Mouse (Mus musculus) midbrain, postnatal 0 days (tissue): ENCODE results near the gene Gnl1. TPM values are rescaled to one million over a fixed set of nuclear protein-coding genes. Genes with fewer than 3 reads are reported as not detected.
A peak's percentile ranks its signal among the peaks of the same experiment; 100 is the strongest.
"Not testable (repeated sequence)": the region's sequence is repeated elsewhere in the genome, so short reads cannot be mapped to it uniquely, and the experiment has no call there.

ENCODE experiments used
- ATAC-seq: fragments of 200-750 bp; cut with Nextera tagmentation; 2 replicates; pipeline ENCODE4 v1.8.0; 2017; ENCODE audit warnings: moderate number of reproducible peaks, mild to moderate bottlenecking, moderate TSS enrichment, moderate library complexity; ENCODE audit not compliant: low FRiP score
- DNase-seq: peaks from one replicate; pipeline ENCODE4 v3.0.0-alpha.2; 2015; ENCODE audit warnings: low spot score
- H3K27ac ChIP-seq: fragments of 300-500 bp; sonication (generic); 2 replicates; pipeline ENCODE4 v1.5.1; 2014; ENCODE audit warnings: low read depth, mild to moderate bottlenecking, low read length, mixed read lengths
- H3K27me3 ChIP-seq: fragments of 300-500 bp; sonication (generic); 2 replicates; pipeline ENCODE4 v1.6.1; 2014; ENCODE audit warnings: low read length, control low read depth, mixed read lengths; ENCODE audit not compliant: insufficient read depth
- H3K36me3 ChIP-seq: fragments of 300-500 bp; sonication (generic); 2 replicates; pipeline ENCODE4 v1.6.1; 2014; ENCODE audit warnings: low read length, control low read depth, mixed read lengths; ENCODE audit not compliant: insufficient read depth
- H3K4me1 ChIP-seq: fragments of 300-500 bp; sonication (generic); 2 replicates; pipeline ENCODE4 v1.6.1; 2014; ENCODE audit warnings: mild to moderate bottlenecking, control low read depth, antibody characterized with exemption, low read length, mixed read lengths; ENCODE audit not compliant: insufficient read depth
- H3K4me2 ChIP-seq: fragments of 300-500 bp; sonication (generic); 2 replicates; pipeline ENCODE4 v1.6.1; 2014; ENCODE audit warnings: low read depth, mild to moderate bottlenecking, low read length, mixed read lengths; ENCODE audit not compliant: poor library complexity, severe bottlenecking
- H3K4me3 ChIP-seq: fragments of 300-500 bp; sonication (generic); 2 replicates; pipeline ENCODE4 v1.5.1; 2014; ENCODE audit warnings: low read depth, mild to moderate bottlenecking, low read length, moderate library complexity
- H3K9ac ChIP-seq: fragments of 300-500 bp; sonication (generic); replicated peaks from 2 replicates; pipeline ENCODE4 v1.6.1; 2014; ENCODE audit warnings: mild to moderate bottlenecking, low read length, moderate library complexity, mixed read lengths; ENCODE audit not compliant: poor library complexity, severe bottlenecking
- H3K9me3 ChIP-seq: fragments of 300-500 bp; sonication (generic); 2 replicates; pipeline ENCODE4 v1.6.1; 2016; ENCODE audit warnings: low read length, control low read depth
- CTCF ChIP-seq: IDR thresholded peaks from 2 replicates; pipeline ENCODE4 v1.5.1; 2016; ENCODE audit warnings: antibody characterized with exemption, mild to moderate bottlenecking
- WGBS: fragments of 180-500 bp; shearing (Covaris S2); extraction: QIAGEN DNeasy Blood & Tissue Kit; methylation state at CpG from one replicate; pipeline ENCODE4 v1.1.7; 2014; 5-methylcytosine and 5-hydroxymethylcytosine counted together
- polyA plus RNA-seq: library from polyadenylated mRNA; unstranded; fragments of >200 nt; fragmentation: Nextera tagmentation; extraction: Ambion mirVana; gene quantifications from 2 replicates; pipeline ENCODE4 v1.2.1, GENCODE M21; 2015
- total RNA-seq: library from RNA; depleted of rRNA; stranded (reverse); fragments of >200 nt; gene quantifications from 2 replicates; pipeline ENCODE4 v1.2.3, GENCODE M21; 2014

Gnl1 gene
- total and polyA plus RNA-seq, 2 experiments from 2014 or later = 80.8 to 117 TPM

- H3K4me3 ChIP-seq = no peak overlapping the region
- DNase-seq (no peak), ATAC-seq (no peak)
- no peak overlapping the region for H3K4me2 ChIP-seq
- no peaks in the 10 kb centered on the region for H3K4me1 ChIP-seq
- H3K36me3 ChIP-seq = no peaks in the 10 kb centered on the region
- no peak overlapping the region for H3K9ac ChIP-seq
- TF ChIP-seq CTCF = no peak
- H3K9me3 ChIP-seq = no peaks in the 10 kb centered on the region
- no peaks in the 10 kb centered on the region for H3K27me3 ChIP-seq
- 67% methylated on average over 9 of the region's 9 CpGs for WGBS
- no peak overlapping the region for H3K27ac ChIP-seq
Measured at GRCm38 (mm10) chr17:36023710-36024654, 44.3 kb downstream of the Gnl1 start.

GRCm38 (mm10) chr17:36025197-36025596, 45.5 kb downstream of the Gnl1 start:
- no peak for ATAC-seq
- Histone ChIP-seq H3K27ac (no peak overlapping the region), H3K4me2 (no peak overlapping the region), H3K27me3 (no peaks in the 10 kb centered on the region), H3K9me3 (no peaks in the 10 kb centered on the region), H3K36me3 (no peaks in the 10 kb centered on the region), H3K4me3 (no peak overlapping the region), H3K9ac (no peak overlapping the region), H3K4me1 (no peaks in the 10 kb centered on the region)
- WGBS = 54% methylated on average over 5 of the region's 5 CpGs
- DNase-seq = no peak
- TF ChIP-seq CTCF = no peak

DNA sequence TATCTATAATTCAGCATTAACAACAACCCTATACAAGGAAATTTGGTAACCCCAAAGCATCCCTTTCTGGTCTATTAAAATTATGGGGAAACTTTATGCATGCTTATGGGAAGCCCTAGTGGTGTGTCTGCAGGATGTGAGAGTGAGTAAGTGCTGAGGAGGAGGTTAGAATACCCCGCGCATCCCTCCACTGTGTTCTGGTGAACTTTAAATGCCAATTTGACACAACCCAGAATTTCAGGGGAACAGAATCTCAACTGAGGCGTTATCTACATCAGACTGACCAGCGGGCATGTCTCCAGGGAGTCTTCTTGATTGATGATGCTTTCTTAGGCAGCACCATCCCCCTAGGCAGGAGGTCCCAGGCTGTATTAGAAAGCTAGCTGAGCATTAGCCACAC, 46.2 kb downstream of the Gnl1 start:
- no peak for DNase-seq
- Histone ChIP-seq H3K36me3 (no peaks in the 10 kb centered on the region), H3K4me2 (no peak overlapping the region), H3K27ac (no peak overlapping the region), H3K4me3 (no peak overlapping the region), H3K9me3 (no peaks in the 10 kb centered on the region), H3K9ac (no peak overlapping the region), H3K27me3 (no peaks in the 10 kb centered on the region), H3K4me1 (no peaks in the 10 kb centered on the region)
- TF ChIP-seq CTCF = no peak
- WGBS = 83% methylated on average over 4 of the region's 4 CpGs
- no peak for ATAC-seq

GRCm38 (mm10) chr17:36027663-36028062, 48.0 kb downstream of the Gnl1 start:
- Histone ChIP-seq H3K9ac (no peak overlapping the region), H3K4me1 (no peaks in the 10 kb centered on the region), H3K27ac (no peak overlapping the region), H3K4me2 (no peak overlapping the region), H3K9me3 (no peaks in the 10 kb centered on the region), H3K36me3 (no peaks in the 10 kb centered on the region), H3K4me3 (no peak overlapping the region), H3K27me3 (no peaks in the 10 kb centered on the region)
- ATAC-seq = no peak
- no peak for TF ChIP-seq CTCF
- DNase-seq = no peak
- 94% methylated on average over 4 of the region's 4 CpGs for WGBS

- TF ChIP-seq CTCF = no peak
- Histone ChIP-seq H3K9me3 (no peaks in the 10 kb centered on the region), H3K27ac (no peak overlapping the region), H3K4me1 (no peaks in the 10 kb centered on the region), H3K4me2 (no peak overlapping the region), H3K36me3 (no peaks in the 10 kb centered on the region), H3K27me3 (no peaks in the 10 kb centered on the region), H3K4me3 (no peak overlapping the region), H3K9ac (no peak overlapping the region)
- ATAC-seq (no peak), DNase-seq (no peak)
- WGBS = 56% methylated on average over 7 of the region's 7 CpGs
Measured at GRCm38 (mm10) chr17:36028879-36029619, 49.4 kb downstream of the Gnl1 start.

- H3K9ac ChIP-seq, H3K36me3 ChIP-seq, H3K4me1 ChIP-seq, DNase-seq, H3K27me3 ChIP-seq, H3K4me2 ChIP-seq, H3K9me3 ChIP-seq, H3K27ac ChIP-seq, ATAC-seq, H3K4me3 ChIP-seq: not testable (repeated sequence)
- 77% methylated on average over 2 of the region's 4 CpGs for WGBS
Measured at GRCm38 (mm10) chr17:36030046-36030702, 50.5 kb downstream of the Gnl1 start.

DNA sequence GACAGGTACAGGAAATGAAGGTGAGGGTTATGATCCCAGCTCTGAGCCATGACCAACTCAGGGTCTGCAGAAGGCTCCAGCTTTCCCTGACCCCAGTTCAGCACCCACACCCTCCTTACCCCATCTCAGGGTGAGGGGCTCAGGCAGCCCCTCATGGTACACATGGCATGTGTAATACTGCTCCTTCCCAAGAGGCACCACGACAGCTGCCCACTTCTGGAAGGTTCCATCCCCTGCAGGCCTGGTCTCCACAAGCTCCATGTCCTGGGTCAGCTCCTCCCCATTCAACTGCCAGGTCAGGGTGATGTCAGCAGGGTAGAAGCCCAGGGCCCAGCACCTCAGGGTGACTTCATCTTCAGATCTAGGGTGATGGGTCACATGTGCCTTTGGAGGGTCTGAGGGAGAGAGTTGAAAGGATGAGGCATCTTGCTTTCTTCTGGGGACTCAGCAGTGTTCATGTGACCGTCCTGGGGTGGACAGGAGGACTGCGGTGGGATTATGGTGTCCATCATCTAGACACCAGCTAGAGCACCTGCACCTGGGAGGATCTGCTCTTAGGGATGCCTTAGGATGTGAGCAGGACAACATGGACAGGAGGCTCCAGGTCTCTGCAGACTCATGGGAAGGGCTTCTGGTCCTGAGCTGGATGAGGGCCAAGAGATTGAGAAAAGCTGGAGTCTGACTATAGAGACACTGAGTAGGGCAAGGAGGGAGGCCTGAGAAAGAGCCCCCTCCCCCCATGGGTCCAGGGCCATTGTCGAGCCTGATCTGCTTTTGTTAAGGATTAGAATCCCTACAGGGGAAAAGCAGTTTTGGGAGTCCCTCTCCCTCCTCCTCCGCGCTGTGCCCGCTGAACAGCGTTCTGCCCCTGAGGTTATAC, 51.3 kb downstream of the Gnl1 start:
- H3K36me3 ChIP-seq, H3K9me3 ChIP-seq, H3K4me1 ChIP-seq, H3K27ac ChIP-seq, H3K27me3 ChIP-seq, DNase-seq: not testable (repeated sequence)
- 0 out of 2 replicates have a peak overlapping the region, but pooled peaks have one; percentile 19 for H3K9ac ChIP-seq
- WGBS = 36% methylated on average over 8 of the region's 8 CpGs
- H3K4me2 ChIP-seq = peak overlapping the region; percentile 69
- ATAC-seq = peak; percentile 36; the same call in 1 of the 2 replicates
- peak overlapping the region; percentile 39 for H3K4me3 ChIP-seq
